In genomic region chr4:102534049-102534730, GRCm38 (mm10) we compare ENCODE assay signal across 8 mouse cellular contexts.
DNase-seq lines count a peak whose midpoint lies in the region; ATAC-seq and TF ChIP-seq lines count a peak whose summit lies in the region.

No protein-coding gene starts in this region.

- TF ChIP-seq POLR2A in brain, embryonic 14.5 days (IDR thresholded peaks at IDR 0.05; ENCODE audit: borderline replicate concordance, extremely low read depth, insufficient read depth, insufficient read length, poor library complexity, severe bottlenecking): no peak

- DNase-seq in layer of hippocampus, adult 11-12 months (ENCODE audit: low spot score): peak; percentile 32
- no peak for DNase-seq in layer of hippocampus, adult 9-10 months (ENCODE audit: low spot score)
- peak; percentile 94 for DNase-seq in brain, embryonic 14.5 days (ENCODE audit: low read depth)
- DNase-seq in gastrocnemius, adult 8-10 months (ENCODE audit: low spot score in 2 of 2): no peak
- DNase-seq in adrenal gland, postnatal 25 days: no peak

- TF ChIP-seq CTCF in brain, embryonic 14.5 days (IDR thresholded peaks at IDR 0.05; ENCODE audit: borderline replicate concordance, extremely low read depth, insufficient read depth, insufficient read length): no peak

- H3K9ac ChIP-seq in forebrain, embryonic 15.5 days (replicated peaks): no peak overlapping the region
- no peak overlapping the region for H3K9ac ChIP-seq in midbrain, embryonic 12.5 days (replicated peaks)

- no peak overlapping the region for H3K4me2 ChIP-seq in forebrain, embryonic 15.5 days (replicated peaks)
- 0 out of 2 replicates have a peak overlapping the region, but pooled peaks have one; percentile 3 for H3K4me2 ChIP-seq in midbrain, embryonic 12.5 days (replicated peaks)

- H3K27ac ChIP-seq in forebrain, embryonic 15.5 days (replicated peaks): peak overlapping the region; percentile 82
- peak overlapping the region; percentile 27 for H3K27ac ChIP-seq in midbrain, embryonic 12.5 days (replicated peaks)

- WGBS in forebrain, embryonic 15.5 days: 11% methylated on average over 5 of the region's 5 CpGs
- WGBS in midbrain, embryonic 12.5 days: 41% methylated on average over 5 of the region's 5 CpGs

- H3K4me1 ChIP-seq in forebrain, embryonic 15.5 days: peaks cover 13% of the 10 kb centered on the region
- H3K4me1 ChIP-seq in midbrain, embryonic 12.5 days: peaks cover 14% of the 10 kb centered on the region

- H3K27me3 ChIP-seq in forebrain, embryonic 15.5 days: no peaks in the 10 kb centered on the region
- no peaks in the 10 kb centered on the region for H3K27me3 ChIP-seq in midbrain, embryonic 12.5 days

- H3K36me3 ChIP-seq in forebrain, embryonic 15.5 days: no peaks in the 10 kb centered on the region
- no peaks in the 10 kb centered on the region for H3K36me3 ChIP-seq in midbrain, embryonic 12.5 days

- peak; percentile 93 for ATAC-seq in forebrain, embryonic 15.5 days (replicated peaks)
- ATAC-seq in midbrain, embryonic 12.5 days (ENCODE audit: low FRiP score, low read depth): peak; percentile 84
- no peak for ATAC-seq in inflammation-experienced regulatory T-cells, adult 6 months

- H3K4me3 ChIP-seq in forebrain, embryonic 15.5 days: no peak overlapping the region
- no peak overlapping the region for H3K4me3 ChIP-seq in midbrain, embryonic 12.5 days

- H3K9me3 ChIP-seq in forebrain, embryonic 15.5 days: no peaks in the 10 kb centered on the region
- no peaks in the 10 kb centered on the region for H3K9me3 ChIP-seq in midbrain, embryonic 12.5 days

Comparison
In these comparisons a context has a peak if more than half of its experiments do, and no peak if none do; other contexts are left out.
1. DNase-seq: peak in layer of hippocampus, adult 11-12 months (single experiment) and brain, embryonic 14.5 days (single experiment); none in layer of hippocampus, adult 9-10 months (single experiment), gastrocnemius, adult 8-10 months (0 of 2) and adrenal gland, postnatal 25 days (single experiment).